Mouse (Mus musculus): ENCODE measurements at regions not wholly inside any gene's neighbourhood (a gene's known extent, or its start where the extent isn't known, plus 50 kb on each side); places are given as distances from the start of the nearest gene placed in this dataset.

DNA sequence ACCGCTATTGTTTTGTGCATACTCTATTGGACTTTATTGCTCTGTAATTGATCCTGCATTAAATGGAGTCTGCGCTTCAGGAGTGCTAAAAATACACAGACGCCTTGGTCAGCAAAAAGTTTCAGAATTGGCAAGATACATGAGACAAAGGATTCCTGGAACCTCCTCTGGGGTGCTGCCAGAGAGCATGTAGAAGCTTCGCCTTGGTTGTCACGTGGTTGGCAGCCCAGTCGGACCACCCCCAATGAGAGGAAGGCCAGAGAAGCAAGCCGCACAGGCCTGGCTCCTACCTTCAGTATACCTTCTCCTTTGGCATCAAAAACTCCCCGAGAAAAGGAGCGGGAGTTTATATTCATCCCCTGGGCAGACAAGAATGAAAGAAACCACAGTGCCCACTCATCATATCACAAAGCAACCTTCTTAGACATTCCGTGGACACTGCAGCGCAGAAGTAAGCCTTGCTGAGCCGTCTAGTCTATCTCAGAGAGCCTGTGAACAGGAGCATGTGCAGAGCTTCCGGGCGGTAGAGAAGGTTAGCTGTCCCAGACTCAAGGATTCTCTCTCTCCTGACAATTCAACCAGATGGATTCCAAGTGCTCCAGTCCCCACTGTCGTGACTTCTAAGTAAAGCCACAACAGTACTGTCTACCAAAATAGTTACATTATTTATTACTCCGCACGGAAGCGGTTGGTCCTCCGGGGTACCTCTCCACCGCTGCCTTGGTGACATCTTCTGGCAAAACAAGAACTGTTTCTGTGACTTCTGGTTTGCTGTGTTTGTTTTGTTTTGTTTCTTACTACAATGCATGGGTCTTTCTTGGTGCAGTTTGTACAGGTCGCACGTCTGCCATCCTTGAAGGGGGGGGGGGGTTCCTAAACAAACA, 85.6 kb upstream of the Myo10 start:
- ATAC-seq (ENCODE audit: insufficient number of reproducible peaks, insufficient read depth, low FRiP score, low TSS enrichment) = no peak
- Histone ChIP-seq H3K4me2 (replicated peaks) (no peak overlapping the region), H3K27me3 (no peaks in the 10 kb centered on the region), H3K36me3 (no peaks in the 10 kb centered on the region), H3K4me3 (no peak overlapping the region), H3K9ac (no peak overlapping the region), H3K27ac (no peak overlapping the region), H3K4me1 (0 out of 2 replicates have a peak, but pooled peaks cover 7% of the 10 kb centered on the region), H3K9me3 (no peaks in the 10 kb centered on the region)
- WGBS = 84% methylated on average over 22 of the region's 22 CpGs

- Histone ChIP-seq H3K27me3 (no peaks in the 10 kb centered on the region), H3K4me2 (replicated peaks) (no peak overlapping the region), H3K4me1 (0 out of 2 replicates have a peak, but pooled peaks cover 7% of the 10 kb centered on the region), H3K36me3 (no peaks in the 10 kb centered on the region), H3K27ac (no peak overlapping the region), H3K9me3 (no peaks in the 10 kb centered on the region), H3K4me3 (no peak overlapping the region), H3K9ac (no peak overlapping the region)
- 67% methylated on average over 20 of the region's 20 CpGs for WGBS
- ATAC-seq (ENCODE audit: insufficient number of reproducible peaks, insufficient read depth, low FRiP score, low TSS enrichment) = no peak
Observed at GRCm38 (mm10) chr15:25539344-25540176, 82.8 kb upstream of the Myo10 start.

- Histone ChIP-seq H3K4me3 (no peak overlapping the region), H3K4me2 (replicated peaks) (no peak overlapping the region), H3K9me3 (no peaks in the 10 kb centered on the region), H3K27ac (no peak overlapping the region), H3K27me3 (no peaks in the 10 kb centered on the region), H3K4me1 (0 out of 2 replicates have a peak, but pooled peaks cover 7% of the 10 kb centered on the region), H3K36me3 (no peaks in the 10 kb centered on the region), H3K9ac (no peak overlapping the region)
- 83% methylated on average over 4 of the region's 4 CpGs for WGBS
- ATAC-seq (ENCODE audit: insufficient number of reproducible peaks, insufficient read depth, low FRiP score, low TSS enrichment) = no peak
Observed at GRCm38 (mm10) chr15:25542382-25542781, 79.9 kb upstream of the Myo10 start.

DNA sequence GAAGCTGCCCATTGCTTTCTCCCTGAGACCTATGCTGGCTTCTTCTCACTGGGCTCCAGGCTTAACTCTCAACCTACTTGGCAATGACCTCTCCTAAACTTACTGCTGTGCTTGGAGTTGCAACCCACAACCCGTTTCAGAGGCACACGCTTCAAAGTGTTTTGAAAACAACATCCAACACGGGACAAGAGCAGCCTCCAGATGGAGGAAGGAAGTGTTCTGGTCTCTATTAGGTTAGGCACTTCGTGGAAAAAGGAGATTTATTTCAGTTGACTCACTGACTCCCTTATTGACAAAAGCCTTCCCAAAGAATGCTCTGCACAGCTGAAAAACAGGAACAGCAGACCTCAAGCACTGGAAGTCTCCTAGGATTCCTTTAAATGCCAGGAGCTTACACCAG, 76.1 kb upstream of the Myo10 start:
- no peak for ATAC-seq (ENCODE audit: insufficient number of reproducible peaks, insufficient read depth, low FRiP score, low TSS enrichment)
- Histone ChIP-seq H3K27ac (no peak overlapping the region), H3K27me3 (no peaks in the 10 kb centered on the region), H3K4me1 (no peaks in the 10 kb centered on the region), H3K9ac (no peak overlapping the region), H3K4me2 (replicated peaks) (no peak overlapping the region), H3K36me3 (no peaks in the 10 kb centered on the region), H3K4me3 (no peak overlapping the region), H3K9me3 (no peaks in the 10 kb centered on the region)
- WGBS = 33% methylated on average over 4 of the region's 4 CpGs

DNA sequence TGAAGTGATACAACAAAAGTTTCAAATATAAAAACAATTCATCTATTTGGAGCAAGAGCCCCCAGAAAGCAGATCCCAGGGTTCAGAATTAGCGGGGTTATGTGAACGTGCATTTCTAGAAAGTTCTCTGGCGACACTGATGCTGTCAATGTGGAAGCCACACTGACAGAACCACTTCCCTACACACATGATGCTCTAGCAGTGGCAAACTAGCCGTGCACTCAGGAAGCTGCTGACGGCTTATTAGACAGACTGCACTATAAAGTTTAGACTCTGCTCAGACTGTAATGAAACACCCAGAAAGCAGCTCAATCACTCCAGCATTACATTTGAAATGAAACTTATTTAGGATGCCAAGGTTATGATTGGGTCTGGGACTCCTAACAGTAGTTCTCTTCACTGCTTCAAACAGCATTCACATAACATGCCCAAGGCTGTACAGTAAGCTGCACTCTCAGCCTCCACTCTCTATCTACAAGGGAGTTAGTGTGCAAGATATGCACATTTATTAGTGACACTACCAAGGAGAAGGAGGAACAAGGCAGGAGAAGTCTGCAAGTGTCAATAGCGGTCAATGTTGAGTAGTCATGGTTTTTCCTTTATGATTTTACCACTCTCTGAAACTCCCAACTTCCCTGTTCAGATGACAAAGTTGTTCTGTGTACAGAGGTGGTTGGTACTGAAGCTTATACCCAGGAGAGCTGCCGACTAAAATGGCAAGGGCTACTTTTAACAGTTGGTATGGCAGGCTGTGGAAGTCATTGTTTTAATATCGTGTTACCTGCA, 71.9 kb upstream of the Myo10 start:
- Histone ChIP-seq H3K27ac (no peak overlapping the region), H3K27me3 (no peaks in the 10 kb centered on the region), H3K4me2 (replicated peaks) (no peak overlapping the region), H3K36me3 (no peaks in the 10 kb centered on the region), H3K9me3 (no peaks in the 10 kb centered on the region), H3K4me1 (no peaks in the 10 kb centered on the region), H3K4me3 (no peak overlapping the region), H3K9ac (no peak overlapping the region)
- no peak for ATAC-seq (ENCODE audit: insufficient number of reproducible peaks, insufficient read depth, low FRiP score, low TSS enrichment)
- 83% methylated on average over 8 of the region's 8 CpGs for WGBS

DNA sequence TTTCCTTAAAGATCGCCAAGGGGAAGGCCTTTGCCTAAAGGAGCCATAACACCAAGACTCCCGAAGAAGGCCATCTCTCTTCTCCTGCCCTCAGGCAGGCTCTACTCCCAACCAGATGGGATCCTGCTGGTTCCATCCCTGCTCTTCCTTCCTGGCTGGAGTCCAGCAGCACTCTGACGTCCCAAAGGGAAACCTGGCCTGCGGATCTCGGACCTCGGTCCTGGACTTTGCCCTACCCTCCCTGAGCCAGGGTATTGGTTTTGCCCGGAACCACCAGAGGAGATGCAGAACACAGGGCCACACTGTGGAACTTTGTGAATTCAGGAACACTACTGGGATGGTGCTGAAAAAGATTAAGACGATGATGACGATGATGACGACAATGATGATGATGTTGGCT, 67.4 kb upstream of the Myo10 start:
- H3K27me3 ChIP-seq = no peaks in the 10 kb centered on the region
- no peaks in the 10 kb centered on the region for H3K36me3 ChIP-seq
- H3K4me2 ChIP-seq (replicated peaks) = no peak overlapping the region
- H3K4me1 ChIP-seq = no peaks in the 10 kb centered on the region
- 83% methylated on average over 10 of the region's 10 CpGs for WGBS
- ATAC-seq (ENCODE audit: insufficient number of reproducible peaks, insufficient read depth, low FRiP score, low TSS enrichment) = no peak
- no peak overlapping the region for H3K9ac ChIP-seq
- H3K27ac ChIP-seq = no peak overlapping the region
- H3K9me3 ChIP-seq = no peaks in the 10 kb centered on the region
- H3K4me3 ChIP-seq = no peak overlapping the region

DNA sequence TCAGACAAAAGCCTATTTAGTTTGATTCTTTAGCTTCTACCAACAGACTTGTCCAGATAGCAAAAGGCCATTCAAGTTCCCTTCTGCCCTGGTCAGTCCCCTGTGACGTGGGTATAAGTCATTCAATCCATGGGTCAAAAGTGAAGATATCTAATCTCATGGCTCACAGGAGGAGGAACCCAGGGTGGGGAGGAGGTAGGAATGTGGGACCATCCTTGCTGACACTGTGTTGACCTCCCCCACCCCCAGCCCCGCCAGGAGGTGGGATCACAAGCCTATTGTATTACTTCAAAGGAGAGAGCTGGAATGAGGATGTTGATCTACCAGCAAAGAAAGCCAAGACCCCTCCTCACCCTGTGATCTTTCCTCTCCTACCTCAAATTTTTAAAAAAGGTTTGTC, 66.5 kb upstream of the Myo10 start:
- Histone ChIP-seq H3K4me3 (no peak overlapping the region), H3K27ac (no peak overlapping the region), H3K4me1 (no peaks in the 10 kb centered on the region), H3K4me2 (replicated peaks) (no peak overlapping the region), H3K9me3 (no peaks in the 10 kb centered on the region), H3K36me3 (no peaks in the 10 kb centered on the region), H3K9ac (no peak overlapping the region), H3K27me3 (no peaks in the 10 kb centered on the region)
- 24% methylated on average over 2 of the region's 2 CpGs for WGBS
- ATAC-seq (ENCODE audit: insufficient number of reproducible peaks, insufficient read depth, low FRiP score, low TSS enrichment) = no peak

DNA sequence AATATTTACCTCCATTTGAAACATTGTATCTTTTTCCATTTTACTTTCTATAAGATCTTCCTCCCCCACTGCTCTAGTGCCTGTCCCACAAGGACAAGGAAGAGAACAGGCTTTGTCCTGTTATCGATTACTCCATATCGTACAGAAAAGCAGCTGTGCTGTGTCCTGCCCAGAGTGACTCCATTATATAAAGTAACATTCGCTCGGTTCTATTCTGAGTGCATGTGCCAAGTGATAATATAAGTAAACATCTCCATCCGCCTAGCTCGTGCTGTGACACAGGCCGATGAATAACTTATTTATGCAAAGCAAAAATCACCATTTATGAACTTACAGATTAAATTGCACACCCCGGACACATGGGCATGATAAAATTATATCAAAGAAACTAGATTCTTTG, 64.8 kb upstream of the Myo10 start:
- WGBS = 84% methylated on average over 8 of the region's 8 CpGs
- Histone ChIP-seq H3K4me2 (replicated peaks) (no peak overlapping the region), H3K27ac (no peak overlapping the region)

DNA sequence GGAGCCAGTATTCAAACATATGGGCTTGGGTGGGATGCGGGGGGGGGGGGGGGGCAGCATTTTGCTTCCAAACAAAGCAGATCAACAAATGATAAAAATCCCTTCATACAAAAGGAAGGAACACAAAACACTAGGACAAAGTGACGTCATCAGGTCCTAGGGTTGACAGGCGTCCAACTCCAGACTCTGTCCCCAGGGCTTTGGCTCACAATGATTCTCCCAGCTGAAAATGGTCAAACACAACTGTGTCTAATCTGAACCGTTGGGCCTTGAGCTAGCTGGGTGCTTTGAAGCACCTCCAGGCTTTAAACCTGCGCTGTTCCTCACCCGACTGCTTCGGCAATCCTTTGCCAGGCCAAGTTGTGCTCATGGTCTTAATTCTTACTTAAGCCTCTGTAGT, 64.1 kb upstream of the Myo10 start:
- Histone ChIP-seq H3K36me3 (no peaks in the 10 kb centered on the region), H3K4me1 (no peaks in the 10 kb centered on the region), H3K27me3 (no peaks in the 10 kb centered on the region), H3K27ac (no peak overlapping the region), H3K9ac (no peak overlapping the region), H3K9me3 (no peaks in the 10 kb centered on the region), H3K4me3 (no peak overlapping the region), H3K4me2 (replicated peaks) (no peak overlapping the region)
- ATAC-seq (ENCODE audit: insufficient number of reproducible peaks, insufficient read depth, low FRiP score, low TSS enrichment) = no peak
- 71% methylated on average over 6 of the region's 7 CpGs for WGBS

More for the DNA sequence above, 64.8 kb upstream of the Myo10 start:
- no peak overlapping the region for H3K4me3 ChIP-seq
- H3K4me1 ChIP-seq = no peaks in the 10 kb centered on the region
- ATAC-seq (ENCODE audit: insufficient number of reproducible peaks, insufficient read depth, low FRiP score, low TSS enrichment) = no peak
- no peaks in the 10 kb centered on the region for H3K9me3 ChIP-seq
- H3K36me3 ChIP-seq = no peaks in the 10 kb centered on the region
- no peak overlapping the region for H3K9ac ChIP-seq
- no peaks in the 10 kb centered on the region for H3K27me3 ChIP-seq

DNA sequence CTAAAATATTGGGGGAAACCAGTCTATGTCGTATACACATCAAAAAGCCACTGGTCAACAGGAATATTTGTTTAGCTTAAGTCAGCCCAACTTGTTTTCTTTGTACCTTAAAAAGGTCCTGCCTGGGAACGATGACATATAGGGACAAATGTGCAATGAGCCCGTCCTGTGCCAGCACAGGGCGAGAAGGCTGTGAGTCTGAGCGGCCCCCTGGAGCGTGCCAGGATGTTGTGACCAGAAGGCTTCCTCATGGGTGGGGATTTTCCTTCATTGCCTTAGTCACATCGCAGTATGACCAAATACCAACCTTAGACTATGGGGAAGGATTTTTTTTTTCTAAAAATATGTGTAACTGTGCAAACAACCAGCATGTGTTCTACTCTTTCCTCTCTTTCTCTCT, 58.7 kb upstream of the Myo10 start:
- Histone ChIP-seq H3K4me2 (replicated peaks) (no peak overlapping the region), H3K4me3 (no peak overlapping the region), H3K36me3 (no peaks in the 10 kb centered on the region), H3K9ac (no peak overlapping the region), H3K4me1 (no peaks in the 10 kb centered on the region), H3K9me3 (no peaks in the 10 kb centered on the region), H3K27me3 (no peaks in the 10 kb centered on the region), H3K27ac (no peak overlapping the region)
- ATAC-seq (ENCODE audit: insufficient number of reproducible peaks, insufficient read depth, low FRiP score, low TSS enrichment) = no peak
- 84% methylated on average over 7 of the region's 7 CpGs for WGBS

GRCm38 (mm10) chr15:25572495-25572894, 49.8 kb upstream of the Myo10 start:
- H3K9me3 ChIP-seq = no peaks in the 10 kb centered on the region
- WGBS = 67% methylated on average over 6 of the region's 6 CpGs
- no peak overlapping the region for H3K4me2 ChIP-seq (replicated peaks)
- ATAC-seq (ENCODE audit: insufficient number of reproducible peaks, insufficient read depth, low FRiP score, low TSS enrichment) = no peak
- no peak overlapping the region for H3K9ac ChIP-seq
- H3K4me1 ChIP-seq = no peaks in the 10 kb centered on the region
- H3K27ac ChIP-seq = no peak overlapping the region
- no peaks in the 10 kb centered on the region for H3K27me3 ChIP-seq
- H3K4me3 ChIP-seq = no peak overlapping the region
- H3K36me3 ChIP-seq = no peaks in the 10 kb centered on the region

All from embryonic facial prominence, embryonic 12.5 days (tissue).